Mouse (Mus musculus) lung, postnatal 36 days (tissue): ENCODE results near the gene Bnipl.
"Not testable (repeated sequence)": the region's sequence is repeated elsewhere in the genome, so short reads cannot be mapped to it uniquely, and the experiment has no call there.

Experiments
- DNase-seq: peaks from one replicate; pipeline ENCODE4 v3.0.0; 2022; ENCODE audit warnings: mixed read lengths

Gene Bnipl

DNA sequence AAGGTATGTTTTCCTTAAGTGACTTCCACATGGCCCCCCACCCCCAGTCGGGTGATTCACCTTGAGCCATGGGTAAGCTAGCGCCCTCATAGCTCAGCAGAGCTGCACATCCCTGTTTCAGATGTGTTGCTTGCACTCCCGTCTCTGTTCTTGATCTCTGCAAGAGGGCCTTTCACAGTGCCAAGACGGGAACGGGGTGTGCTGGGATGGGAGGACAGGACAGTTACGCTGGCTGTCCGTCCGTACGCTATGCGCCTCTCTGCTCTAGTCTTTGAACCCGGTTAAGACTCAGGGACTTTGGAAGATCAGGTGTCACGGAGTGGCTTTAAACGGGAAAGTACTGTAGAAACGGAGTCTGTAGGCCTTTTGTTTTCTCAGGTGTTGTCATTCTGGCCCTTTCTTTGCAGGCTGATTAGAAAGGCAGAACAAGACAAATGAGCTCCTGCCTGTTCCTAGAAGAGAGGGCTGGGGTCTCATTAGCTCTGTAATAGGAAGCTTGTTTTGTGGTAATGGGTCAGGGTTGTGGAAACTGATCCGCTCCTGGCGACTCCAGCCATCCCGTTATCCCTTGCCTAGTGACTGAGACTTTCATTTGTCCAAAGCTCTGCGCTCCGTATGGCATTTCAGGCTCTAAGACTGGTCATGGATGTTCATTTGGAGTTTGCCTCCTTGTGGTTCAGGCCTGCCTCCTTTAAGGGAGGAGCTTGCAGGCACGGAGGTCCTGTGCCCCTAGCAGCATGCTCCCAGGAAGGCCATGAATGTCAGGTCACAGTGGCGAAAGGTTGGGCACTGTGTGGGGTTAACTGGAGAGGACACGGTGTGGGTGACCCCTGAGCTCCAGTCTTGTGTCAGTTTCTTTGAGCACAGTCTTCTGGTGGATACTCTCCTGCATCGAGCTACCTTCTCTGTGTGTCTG is 15.3 kb downstream of the Bnipl start:
- no peak for DNase-seq

DNA sequence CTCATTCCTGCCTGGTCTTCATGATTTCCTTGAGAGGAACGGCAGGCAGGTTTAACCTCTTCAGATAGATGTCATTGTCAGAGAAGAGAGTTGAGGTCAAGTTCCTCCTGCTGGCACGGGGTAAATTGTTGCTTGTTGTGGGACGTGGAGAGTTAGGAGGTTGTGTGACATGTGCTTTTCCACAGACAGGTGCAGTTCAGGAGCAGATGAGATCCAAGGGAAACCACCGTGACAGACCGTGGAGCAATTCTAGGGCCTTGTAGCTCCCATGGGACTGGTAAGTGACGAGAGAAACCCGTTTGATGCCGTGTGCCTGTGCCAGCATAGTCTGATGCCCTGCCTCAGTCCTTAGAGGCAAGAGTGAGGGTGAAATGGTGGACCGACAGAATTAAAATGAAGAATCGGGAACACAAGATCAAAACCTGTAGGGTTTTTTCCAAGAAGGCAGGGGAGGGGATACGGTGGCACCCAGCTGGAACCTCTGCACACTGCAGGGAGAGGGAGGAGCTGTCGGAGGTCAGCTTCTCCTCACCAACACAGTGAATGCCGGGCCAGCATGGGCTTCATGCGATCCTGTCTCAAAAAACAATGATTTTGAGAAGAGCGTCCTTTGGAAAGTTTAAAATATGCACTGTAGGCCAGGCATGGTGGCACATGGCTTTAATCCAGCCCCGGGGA is 17.6 kb downstream of the Bnipl start:
- no peak for DNase-seq

DNA sequence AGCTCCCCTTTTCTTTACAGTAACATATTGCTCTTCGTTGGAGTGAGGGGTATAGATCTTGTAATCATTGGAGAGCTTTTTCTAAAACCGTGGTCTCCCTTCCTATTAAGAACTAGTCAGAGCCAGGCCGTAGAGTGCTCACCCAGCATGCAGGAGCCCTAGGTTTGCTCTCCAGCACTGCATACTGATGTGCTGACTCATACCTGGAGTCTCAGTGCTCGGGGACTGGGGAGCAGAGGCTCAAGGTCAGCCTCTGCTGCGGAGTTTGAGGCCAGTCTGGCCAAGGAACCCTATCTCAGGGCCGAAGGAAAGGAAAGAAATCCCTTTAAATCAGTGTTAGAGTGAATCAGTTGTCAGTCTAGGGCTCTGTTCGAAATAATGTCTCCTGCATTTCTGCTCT is 18.2 kb downstream of the Bnipl start:
- DNase-seq, result peak; percentile 58

DNA sequence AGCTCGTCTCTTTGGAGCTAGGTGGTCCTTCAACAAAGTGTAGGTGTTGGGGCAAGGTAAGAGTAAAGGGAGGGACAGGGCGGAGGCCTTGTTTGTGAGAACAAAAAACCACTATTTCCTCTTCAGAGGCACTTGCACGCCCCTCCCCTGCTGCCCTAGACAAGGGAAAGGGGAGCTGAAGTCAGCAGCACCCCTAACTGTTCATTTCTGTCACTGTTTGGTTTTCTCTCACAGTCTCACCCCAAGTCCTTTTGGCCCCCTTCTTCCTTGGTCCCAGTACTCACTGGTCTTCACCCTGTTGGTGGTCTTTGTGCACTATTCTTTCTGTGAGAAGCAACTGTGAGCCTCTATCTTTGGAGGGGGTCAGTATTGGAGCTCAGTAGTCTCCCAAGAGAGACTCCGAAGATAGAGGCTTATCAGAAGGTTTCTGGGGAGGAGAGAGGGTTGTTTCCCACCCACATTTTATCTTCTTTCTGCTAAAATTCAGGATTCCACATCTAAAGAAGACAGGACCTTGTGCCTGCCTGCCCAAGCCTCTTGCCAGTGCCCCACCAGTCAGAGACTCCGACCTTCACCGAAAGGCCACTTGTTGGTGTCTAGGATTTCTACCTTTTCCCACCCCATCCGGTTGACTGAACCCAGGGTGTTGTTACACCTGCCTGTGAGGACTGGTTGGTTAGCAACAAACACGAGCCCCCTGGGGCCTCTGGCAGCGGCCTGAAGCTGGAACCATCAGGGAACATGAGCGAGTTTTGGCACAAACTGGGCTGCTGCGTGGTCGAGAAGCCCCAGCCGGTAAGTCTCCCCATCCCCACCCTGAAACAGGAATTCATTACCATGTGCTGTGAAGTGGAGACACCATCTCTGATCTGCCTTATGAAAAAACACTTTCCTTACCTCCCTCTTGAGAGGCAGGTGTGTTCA is 19.4 kb downstream of the Bnipl start, which contains the start of gene Mllt11:
Gene Mllt11 (minus strand): TSS at position 874 of the 924 bp plus-strand sequence.
- peak; percentile 69 for DNase-seq

DNA sequence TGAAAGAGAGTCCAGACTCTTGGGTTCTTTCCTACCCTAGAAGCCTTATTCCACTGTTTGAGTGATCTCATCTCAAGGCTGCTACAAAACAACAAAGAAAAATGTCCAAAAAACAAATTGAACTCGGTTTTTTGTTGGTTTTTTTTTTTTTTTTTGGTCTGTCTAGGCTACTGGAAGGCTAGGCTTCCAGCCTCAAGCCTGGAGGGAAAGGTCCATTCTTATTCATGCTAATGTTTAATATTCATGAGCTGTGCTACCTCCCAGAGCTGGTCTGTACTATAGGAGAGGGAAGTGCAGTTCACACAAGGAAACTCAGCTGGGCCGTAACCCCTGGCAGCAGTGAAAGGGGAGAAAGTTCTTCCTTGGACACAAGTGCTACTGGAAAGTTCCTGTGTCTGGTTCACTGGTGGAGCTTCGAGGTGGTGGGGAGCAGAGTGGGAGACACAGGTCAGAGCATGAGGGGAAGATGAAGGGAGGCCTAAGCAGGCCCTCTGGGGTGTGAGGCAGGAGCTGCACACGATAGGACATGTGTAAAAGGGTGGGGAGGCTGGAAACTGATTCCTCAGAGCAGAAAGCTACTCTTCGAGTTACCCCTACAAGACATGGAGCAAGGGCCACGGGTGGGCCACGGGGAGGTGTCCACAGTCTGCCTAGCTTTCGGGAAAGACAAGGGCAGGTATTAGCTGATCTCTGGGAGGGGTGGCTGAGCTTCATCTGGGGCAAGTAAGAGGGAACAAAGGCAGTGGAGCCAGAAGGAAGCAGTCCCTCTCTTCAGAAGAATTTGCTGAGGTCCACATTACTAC is 20.3 kb downstream of the Bnipl start:
- peak; percentile 42 for DNase-seq

DNA sequence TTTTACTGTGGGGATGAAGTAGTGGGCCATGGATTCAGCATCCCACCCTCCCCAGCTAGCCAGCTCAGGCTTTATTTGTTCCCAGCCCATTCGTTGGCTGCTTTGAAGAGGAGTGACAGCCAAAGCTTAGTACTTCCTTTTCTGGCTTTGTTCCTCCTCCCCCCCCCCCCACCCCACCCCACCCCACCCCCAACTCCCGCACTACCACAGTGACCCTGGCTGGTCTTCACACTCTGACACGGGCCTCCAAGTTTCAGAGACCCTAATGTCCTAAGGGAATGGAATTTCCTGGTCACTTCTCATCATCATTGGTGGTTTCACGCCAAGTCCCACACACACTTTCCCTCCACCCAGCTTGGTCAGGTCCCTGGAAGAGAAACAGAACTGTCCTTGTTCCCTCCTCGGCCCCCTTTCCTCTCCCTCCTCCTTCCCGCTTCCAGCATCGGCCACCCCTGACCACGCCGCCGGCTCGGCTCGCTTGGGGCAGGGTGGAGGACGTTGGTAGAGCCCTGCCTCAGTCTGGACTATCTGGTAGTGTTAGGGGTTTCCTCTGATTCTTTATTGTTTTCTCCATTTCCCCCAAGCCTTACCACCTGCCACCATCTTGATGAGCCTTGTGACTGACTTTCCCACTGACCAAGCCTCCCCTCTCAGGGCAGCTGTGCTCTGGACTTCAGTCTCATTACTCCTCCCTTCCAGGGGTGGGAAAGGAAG is 21.1 kb downstream of the Bnipl start:
- peak; percentile 68 for DNase-seq

DNA sequence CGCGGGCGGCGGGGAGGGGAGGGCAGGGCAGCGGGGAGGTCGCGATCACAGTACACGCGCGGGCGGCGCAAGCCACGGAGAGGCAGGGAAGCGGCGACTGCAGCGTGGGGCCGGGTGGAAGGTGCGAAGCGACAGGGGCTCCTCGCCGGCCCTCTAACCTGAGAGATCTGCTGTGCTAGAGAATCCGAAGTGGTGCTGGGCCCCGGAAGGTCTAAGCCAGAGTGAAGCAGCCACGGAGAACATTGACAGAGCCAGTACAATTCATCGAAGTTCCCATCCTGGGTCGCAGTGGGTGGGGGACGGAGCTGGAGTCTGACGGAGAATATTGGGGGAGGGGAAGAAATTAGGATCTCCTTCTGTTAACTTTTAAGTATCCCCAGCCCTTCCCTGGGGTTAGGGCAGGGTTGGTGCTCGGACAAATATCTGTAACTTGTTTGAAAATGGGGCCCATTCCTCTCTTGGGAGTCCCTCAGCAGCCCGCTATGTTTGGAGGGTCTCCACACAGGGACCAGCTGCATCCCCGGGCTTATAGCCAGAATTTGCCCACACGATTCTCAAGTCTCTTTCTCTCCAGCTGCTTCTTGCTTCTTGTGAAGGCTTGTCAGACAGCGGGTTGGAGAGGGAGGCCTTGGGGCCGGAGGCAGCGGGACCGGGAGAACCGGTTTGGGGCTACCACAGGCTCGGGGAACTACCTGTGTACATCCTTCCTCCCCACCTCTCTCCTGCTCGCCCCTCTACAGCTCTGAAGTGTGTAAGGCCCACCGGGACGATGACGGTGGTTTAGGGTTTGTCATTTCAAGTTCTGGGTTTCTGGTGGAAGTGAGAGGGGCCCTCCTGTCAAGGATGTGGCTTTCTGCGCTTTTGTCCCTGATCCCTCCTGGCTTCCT is 21.9 kb downstream of the Bnipl start:
- peak; percentile 75 for DNase-seq

DNA sequence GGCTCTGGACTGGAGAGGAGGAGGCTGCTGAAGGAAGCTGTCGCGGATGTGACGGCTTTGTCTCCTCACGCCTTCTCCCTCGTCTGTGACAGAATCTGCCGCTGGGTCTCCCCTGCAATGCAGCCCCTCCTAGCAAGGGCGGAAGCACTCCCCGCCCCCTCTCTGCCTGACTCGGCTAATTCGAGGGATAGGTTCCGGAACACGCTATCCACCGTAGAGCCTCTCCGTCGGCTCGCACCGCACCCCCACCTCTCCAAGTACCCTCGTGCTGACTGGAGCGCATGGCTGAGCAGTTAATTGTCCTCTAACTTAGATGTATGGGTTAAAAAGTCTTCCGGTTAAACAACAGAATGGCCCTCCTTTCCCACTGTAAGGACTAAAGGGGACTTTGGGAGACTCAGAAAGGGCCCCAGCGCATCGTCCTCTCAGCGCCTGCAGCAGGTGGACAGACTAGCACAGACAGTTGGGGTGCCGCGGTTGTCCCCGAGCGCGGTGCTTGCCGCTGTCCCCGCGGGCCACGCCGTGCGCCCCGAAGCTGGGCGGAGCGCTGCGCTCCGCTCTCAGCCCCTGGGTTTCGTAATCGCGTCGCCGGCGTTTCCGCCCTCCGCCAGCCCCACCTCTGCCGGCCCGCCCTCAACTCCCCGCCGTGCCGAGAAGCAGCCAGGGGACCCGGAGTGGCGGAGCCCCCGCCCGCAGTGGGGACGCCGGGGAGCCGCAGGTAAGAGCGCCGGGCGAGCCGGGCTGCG is 22.7 kb downstream of the Bnipl start, which contains the start of gene Cdc42se1:
Gene Cdc42se1 (plus strand): TSS at position 585 of the 746 bp plus-strand sequence.
- DNase-seq, result peak; percentile 90

DNA sequence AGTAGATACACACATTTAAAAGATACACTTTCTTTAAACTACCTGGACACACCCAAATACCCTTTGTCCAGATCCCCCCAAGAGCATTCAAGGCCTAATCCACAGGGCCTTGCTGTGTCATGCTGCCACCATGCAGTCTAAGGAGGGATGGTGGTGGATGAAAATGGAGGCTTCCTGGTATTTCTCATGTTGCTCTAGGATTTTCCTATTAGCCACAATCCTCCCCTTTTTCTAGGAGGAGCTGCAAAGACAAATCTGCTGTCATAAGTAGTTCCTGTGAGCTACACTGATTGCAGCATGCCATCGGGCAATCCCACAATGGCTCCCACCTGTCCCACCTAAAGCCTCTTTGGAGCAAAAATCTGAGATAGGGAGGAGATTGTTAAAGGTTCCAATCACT is 23.8 kb downstream of the Bnipl start:
- DNase-seq, result no peak

DNA sequence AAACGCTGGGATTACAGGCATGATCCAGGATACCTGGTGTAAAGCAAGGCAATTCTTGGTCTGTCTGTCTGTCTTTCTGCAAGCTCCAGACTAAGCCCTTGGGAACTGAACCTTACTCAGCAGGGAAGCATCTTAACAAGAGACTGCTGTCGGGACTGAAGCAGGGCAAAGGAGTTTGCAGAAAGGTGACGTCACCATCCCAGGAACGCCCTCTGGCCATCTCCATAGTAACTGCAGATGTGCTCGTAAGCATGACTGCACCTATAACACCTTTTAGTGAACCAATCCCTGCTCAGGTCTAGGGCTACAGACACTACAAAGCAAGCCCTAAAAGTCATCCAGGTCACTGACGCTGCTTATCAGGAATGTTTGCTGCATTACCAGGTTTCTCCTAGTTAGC is 26.7 kb downstream of the Bnipl start:
- DNase-seq, result peak; percentile 40

DNA sequence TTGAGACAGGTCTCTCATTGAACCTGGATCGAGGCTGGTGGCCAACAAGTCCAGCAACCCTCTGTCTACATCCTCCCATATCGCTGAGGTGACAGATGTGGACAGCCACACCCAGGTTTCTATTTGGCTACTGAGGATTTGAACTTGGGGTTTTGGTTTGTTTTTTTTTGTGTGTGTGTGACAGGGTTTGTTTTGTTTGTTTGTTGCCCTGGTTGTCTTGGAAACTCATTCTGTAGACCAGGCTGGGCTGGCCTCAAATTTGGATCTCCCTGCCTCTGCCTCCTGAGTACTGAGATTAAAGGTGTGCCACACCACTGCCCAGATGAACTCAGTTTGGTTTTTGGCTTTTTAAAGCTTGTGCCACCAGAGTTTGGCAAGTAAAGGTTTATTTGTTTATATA is 28.0 kb downstream of the Bnipl start:
- DNase-seq, result no peak

DNA sequence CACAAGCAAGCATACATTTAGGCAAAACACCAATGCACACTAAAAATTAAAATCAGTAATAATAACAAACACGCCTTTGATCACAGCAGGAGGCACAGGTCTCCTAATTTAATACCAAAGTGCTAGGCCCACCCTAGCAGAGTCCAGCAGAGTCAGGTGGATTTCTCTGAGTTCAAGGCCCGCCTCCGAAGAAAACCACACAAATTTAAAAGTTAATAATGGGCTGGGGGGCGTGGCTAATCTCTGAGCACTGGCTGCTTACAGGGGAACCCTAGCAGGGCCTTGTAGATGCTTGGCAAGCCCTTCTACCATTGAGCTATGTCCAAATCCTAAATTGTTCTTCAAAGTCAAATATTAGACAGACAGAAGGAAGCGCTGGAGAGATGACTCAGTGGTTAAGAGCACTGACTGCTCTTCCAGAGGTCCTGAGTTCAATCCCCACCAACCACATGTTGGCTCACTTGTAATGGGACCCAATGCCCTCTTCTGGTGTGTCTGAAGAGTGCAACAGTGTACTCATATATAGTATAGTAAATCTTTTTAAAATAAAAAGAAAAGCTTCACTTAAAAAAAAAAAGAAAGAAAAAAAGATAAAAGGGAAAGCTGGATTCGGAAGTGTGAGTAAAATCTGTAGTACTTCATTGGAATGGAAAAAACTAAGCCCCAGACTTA is 32.4 kb downstream of the Bnipl start:
- peak; percentile 15 for DNase-seq

DNA sequence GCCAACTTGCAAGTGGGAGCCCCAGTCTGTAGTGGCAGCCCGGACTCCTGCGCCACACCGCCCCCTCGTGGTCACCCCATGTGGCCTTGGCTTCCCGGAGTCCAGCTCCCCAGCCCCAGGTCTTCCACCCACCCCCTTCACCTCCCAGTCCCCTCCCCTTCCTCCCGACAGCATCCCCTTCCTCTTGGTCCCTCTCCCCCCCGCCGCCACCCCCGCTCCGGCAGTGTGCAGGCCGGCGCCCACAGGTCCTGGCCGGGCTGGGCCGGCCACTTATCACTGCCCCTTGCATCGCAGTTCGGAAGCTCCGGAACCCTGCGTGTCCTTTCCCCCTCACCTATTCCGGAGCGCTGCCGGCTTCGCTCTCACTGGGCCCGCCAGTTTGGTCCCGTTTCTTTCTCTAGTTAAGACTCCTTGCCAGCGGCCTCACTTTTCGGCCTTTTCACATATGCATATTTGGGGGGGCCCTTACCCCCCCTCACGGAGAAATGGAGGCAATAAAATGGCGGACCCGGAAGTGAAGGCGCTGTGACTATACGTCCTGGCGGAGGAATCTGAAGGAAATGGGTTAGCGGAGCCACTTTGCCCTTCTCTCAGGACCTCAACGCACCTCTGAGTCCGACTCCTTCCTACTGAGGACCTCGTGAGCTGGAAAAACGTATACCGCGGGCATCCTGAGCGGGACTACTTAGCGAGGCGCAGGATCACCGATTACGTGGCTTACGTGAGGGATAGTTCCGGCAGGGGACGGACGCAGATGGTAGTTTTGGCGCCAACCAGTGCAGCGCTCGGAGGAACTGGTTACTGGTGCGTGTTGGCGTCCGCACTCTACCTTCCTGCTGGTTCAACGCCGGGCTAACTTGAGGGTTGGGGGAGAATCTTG is 33.5 kb downstream of the Bnipl start, which contains the start of gene Gabpb2:
Gene Gabpb2 (minus strand): TSS at position 662 of the 880 bp plus-strand sequence.
- peak; percentile 97 for DNase-seq

DNA sequence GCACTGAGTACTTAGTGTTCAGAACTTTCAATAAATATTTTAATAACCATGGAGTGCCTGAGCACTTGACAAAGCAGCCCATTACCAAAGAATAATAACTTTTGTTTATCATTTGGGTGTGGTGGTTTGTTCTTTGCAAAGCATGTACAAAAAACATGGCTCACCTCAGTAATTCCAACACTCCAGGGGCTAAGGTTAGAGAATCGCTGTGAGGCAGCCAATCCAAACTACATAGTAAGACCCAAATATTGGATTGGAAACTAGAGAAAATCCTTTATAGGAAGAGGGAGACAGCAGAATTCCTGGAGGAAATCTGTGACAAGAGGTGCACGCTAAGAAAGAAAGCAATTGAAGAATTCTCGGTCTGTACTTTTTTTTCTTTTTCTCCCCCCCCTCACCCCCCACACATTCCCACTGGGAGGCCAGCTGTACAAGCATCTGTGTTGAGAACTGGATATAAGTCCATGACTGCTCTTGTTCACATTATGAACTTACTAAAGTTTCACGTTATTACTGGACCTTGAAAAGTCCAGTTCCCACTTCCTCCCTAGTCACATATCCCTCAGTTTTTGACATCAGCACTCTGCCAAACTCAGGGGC is 34.2 kb downstream of the Bnipl start:
- no peak for DNase-seq

DNA sequence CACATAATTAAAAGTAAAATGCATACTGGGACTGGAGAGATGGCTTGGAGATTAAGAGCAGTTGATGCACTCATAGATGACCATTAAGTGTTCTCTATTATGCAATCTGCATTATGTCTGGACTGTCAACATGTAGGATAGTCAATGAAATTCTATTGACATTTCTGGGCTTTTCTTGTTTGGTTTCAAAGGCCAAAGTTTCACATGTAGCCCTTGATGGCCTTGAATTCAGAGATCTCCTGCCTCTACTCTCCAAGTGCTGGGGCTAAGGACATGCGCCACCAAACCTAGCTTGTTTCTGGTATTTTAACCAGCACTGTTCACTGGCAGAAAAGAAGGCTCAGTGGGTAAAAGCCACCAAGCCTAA is 37.4 kb downstream of the Bnipl start:
- no peak for DNase-seq

DNA sequence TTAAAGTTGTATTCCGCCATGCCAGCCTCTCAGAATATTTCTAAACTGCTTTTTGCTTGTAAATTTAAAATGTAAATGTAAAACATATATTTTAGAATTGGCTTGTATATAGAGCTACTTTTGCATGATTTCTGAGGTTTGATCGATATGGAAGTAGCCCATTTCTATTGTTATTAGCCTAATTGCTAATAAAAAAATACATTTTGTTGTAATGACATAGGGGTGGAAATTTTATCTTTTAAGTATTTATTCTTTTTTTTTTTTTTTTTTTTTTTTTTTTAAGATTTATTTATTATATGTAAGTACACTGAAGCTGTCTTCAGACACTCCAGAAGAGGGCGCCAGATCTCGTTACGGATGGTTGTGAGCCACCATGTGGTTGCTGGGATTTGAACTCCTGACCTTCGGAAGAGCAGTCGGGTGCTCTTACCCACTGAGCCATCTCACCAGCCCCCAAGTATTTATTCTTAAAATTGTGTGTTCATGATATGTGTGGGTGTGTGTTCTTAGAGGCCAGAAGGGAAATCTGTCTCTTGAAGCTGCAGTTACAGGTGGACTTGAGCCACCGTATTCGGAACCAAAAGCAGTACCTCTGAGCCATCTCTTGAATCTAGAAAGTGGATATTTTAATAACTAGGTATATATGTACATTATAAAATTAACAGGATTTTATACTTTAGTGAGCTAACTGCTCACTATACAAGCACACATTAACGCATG is 37.9 kb downstream of the Bnipl start:
- not testable (repeated sequence) for DNase-seq

DNA sequence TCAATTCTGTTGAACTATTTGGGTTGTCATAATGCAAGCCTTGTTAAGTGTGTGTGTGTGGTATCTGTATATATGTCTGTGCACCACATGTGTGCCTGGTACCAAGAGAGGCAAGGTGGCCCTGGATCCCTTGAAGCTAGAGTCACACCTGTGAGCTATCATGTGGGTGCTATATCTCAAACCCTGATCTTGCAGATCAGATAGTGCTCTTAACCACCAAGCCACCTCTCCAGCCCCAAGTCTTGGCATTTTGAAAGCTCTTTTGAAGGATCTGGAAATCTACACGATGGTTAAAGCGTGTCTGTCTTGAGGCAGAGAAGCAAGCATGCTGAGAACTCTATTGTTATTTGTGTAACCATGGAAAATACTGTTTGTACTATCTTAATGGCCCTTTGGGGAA is 40.4 kb downstream of the Bnipl start:
- DNase-seq, result no peak
